Mouse (Mus musculus) layer of hippocampus, adult 18-20 months (tissue): ENCODE results near the gene C1qtnf3. TPM values are rescaled to one million over a fixed set of nuclear protein-coding genes. Genes with fewer than 3 reads are reported as not detected.

Source experiments
- DNase-seq, 2 experiments: peaks; one replicate each; pipeline ENCODE4 v3.0.0; 2022; ENCODE audit warnings: low spot score in 2 of 2
- long read RNA-seq: library from polyadenylated mRNA; stranded (forward); transcript quantifications from one replicate; pipeline ENCODE4 v2.0.0, GENCODE M21; 2021
- total RNA-seq, 2 experiments: library from RNA; stranded (reverse); gene quantifications; 2 replicates each; pipeline ENCODE4 v1.2.3; 2021

C1qtnf3 gene
- total RNA-seq, result not detected
- long read RNA-seq, result 0 reads

- DNase-seq, result no peak
Measured at GRCm38 (mm10) chr15:10951951-10952759, at the start of gene C1qtnf3. Gene C1qtnf3, plus strand, starts transcription at chr15:10952332.

GRCm38 (mm10) chr15:10902360-10902759 lies 49.8 kb upstream of the C1qtnf3 start:
- no peak for DNase-seq

GRCm38 (mm10) chr15:10916611-10917311 lies 35.4 kb upstream of the C1qtnf3 start:
- DNase-seq, result no peak

- no peak for DNase-seq
Measured at GRCm38 (mm10) chr15:10917312-10917660, 34.8 kb upstream of the C1qtnf3 start.

- DNase-seq, result no peak
Measured at GRCm38 (mm10) chr15:10920212-10920611, 31.9 kb upstream of the C1qtnf3 start.

- peak in 1 of 2 experiments; percentile 22 for DNase-seq
Measured at GRCm38 (mm10) chr15:10921064-10921463, 31.1 kb upstream of the C1qtnf3 start.

GRCm38 (mm10) chr15:10922061-10922460 lies 30.1 kb upstream of the C1qtnf3 start:
- DNase-seq, result no peak

- DNase-seq, result peak; percentile 2 to 25
Measured at GRCm38 (mm10) chr15:10922570-10922969, 29.6 kb upstream of the C1qtnf3 start.

- DNase-seq, result no peak
Measured at GRCm38 (mm10) chr15:10923076-10923995, 28.8 kb upstream of the C1qtnf3 start.

- DNase-seq, result no peak
Measured at GRCm38 (mm10) chr15:10927325-10927724, 24.8 kb upstream of the C1qtnf3 start.

GRCm38 (mm10) chr15:10928633-10929270 lies 23.4 kb upstream of the C1qtnf3 start:
- DNase-seq, result no peak

GRCm38 (mm10) chr15:10933930-10934329 lies 18.2 kb upstream of the C1qtnf3 start:
- no peak for DNase-seq

GRCm38 (mm10) chr15:10940148-10941108 lies 11.7 kb upstream of the C1qtnf3 start:
- DNase-seq, result no peak

- no peak for DNase-seq
Measured at GRCm38 (mm10) chr15:10941901-10942300, 10.2 kb upstream of the C1qtnf3 start.

GRCm38 (mm10) chr15:10947852-10948251 lies 4.3 kb upstream of the C1qtnf3 start:
- no peak for DNase-seq

GRCm38 (mm10) chr15:10952760-10953305 lies 701 bp downstream of the C1qtnf3 start:
- no peak for DNase-seq

GRCm38 (mm10) chr15:10953465-10953864 lies 1.3 kb downstream of the C1qtnf3 start:
- DNase-seq, result no peak

- no peak for DNase-seq
Measured at GRCm38 (mm10) chr15:10954381-10955016, 2.4 kb downstream of the C1qtnf3 start.

GRCm38 (mm10) chr15:10955156-10955555 lies 3.0 kb downstream of the C1qtnf3 start:
- DNase-seq, result no peak
